Mouse (Mus musculus) brown adipose tissue, adult 24 weeks (tissue): ENCODE measurements around the gene Tat. TPM values are rescaled to one million over a fixed set of nuclear protein-coding genes. Genes with fewer than 3 reads are reported as not detected.

Experiments used
- H3K27ac ChIP-seq: fragments of 200-500 bp; replicated peaks from 2 replicates; pipeline ENCODE4 v1.5.1; 2012; ENCODE audit warnings: low read depth, mild to moderate bottlenecking, low read length
- H3K4me1 ChIP-seq: fragments of 200-500 bp; 2 replicates; pipeline ENCODE4 v1.6.1; 2012; ENCODE audit warnings: low read length, mixed read lengths; ENCODE audit not compliant: control insufficient read depth, insufficient read depth, insufficient read length
- H3K4me3 ChIP-seq: fragments of 200-500 bp; 2 replicates; pipeline ENCODE4 v1.5.1; 2012; ENCODE audit warnings: low read depth, mild to moderate bottlenecking, low read length, moderate library complexity; ENCODE audit not compliant: insufficient read depth
- polyA plus RNA-seq: library from polyadenylated mRNA; stranded (reverse); fragments of >200 nt; gene quantifications from 2 replicates; pipeline ENCODE4 v1.2.4, GENCODE M21; 2012; ENCODE audit not compliant: missing spikeins, insufficient read depth, insufficient read length

Tat gene
- polyA plus RNA-seq, 1 experiment: not detected

GRCm38 (mm10) chr8:109963421-109963820 lies 26.8 kb upstream of the Tat start:
- Histone ChIP-seq H3K4me1 (no peaks in the 10 kb centered on the region), H3K4me3 (no peak overlapping the region), H3K27ac (no peak overlapping the region)

GRCm38 (mm10) chr8:109964106-109964505 lies 26.1 kb upstream of the Tat start:
- no peak overlapping the region for H3K27ac ChIP-seq
- no peaks in the 10 kb centered on the region for H3K4me1 ChIP-seq
- no peak overlapping the region for H3K4me3 ChIP-seq

- Histone ChIP-seq H3K27ac (no peak overlapping the region), H3K4me1 (no peaks in the 10 kb centered on the region), H3K4me3 (no peak overlapping the region)
These were observed 21.4 kb upstream of the Tat start for GRCm38 (mm10) chr8:109968837-109969236.

- H3K27ac ChIP-seq: no peak overlapping the region
- no peaks in the 10 kb centered on the region for H3K4me1 ChIP-seq
- no peak overlapping the region for H3K4me3 ChIP-seq
These were observed 19.9 kb upstream of the Tat start for GRCm38 (mm10) chr8:109970323-109970722.

GRCm38 (mm10) chr8:109972901-109973300 lies 17.3 kb upstream of the Tat start:
- H3K4me3 ChIP-seq: no peak overlapping the region
- no peak overlapping the region for H3K27ac ChIP-seq
- H3K4me1 ChIP-seq: no peaks in the 10 kb centered on the region

GRCm38 (mm10) chr8:109979339-109979738 lies 10.9 kb upstream of the Tat start:
- Histone ChIP-seq H3K4me3 (no peak overlapping the region), H3K27ac (no peak overlapping the region), H3K4me1 (no peaks in the 10 kb centered on the region)

GRCm38 (mm10) chr8:109982386-109983105 lies 7.7 kb upstream of the Tat start:
- Histone ChIP-seq H3K27ac (no peak overlapping the region), H3K4me3 (no peak overlapping the region), H3K4me1 (no peaks in the 10 kb centered on the region)

- H3K27ac ChIP-seq: no peak overlapping the region
- H3K4me1 ChIP-seq: no peaks in the 10 kb centered on the region
- no peak overlapping the region for H3K4me3 ChIP-seq
These were observed 6.3 kb upstream of the Tat start for GRCm38 (mm10) chr8:109983944-109984343.

DNA sequence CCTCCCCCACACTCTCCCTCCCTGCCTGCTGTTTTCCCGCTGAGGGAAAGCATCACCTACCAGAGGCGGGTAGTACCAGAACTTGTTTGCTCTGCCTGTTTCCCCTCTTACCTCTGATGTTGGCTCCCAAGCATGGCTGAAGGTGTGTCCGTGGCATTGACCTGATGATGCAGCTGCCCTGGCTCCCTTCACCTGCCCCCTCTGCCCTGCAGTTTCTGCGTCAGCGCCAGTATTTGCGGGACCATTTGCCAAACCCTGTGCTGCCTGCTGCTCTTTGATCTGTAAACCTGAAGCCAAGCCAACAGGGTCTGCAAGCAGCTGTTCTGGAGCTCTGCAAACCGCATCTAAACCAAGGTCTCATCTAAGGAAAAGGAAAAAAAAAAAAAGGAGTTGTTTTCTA lies 3.9 kb upstream of the Tat start:
- Histone ChIP-seq H3K4me3 (no peak overlapping the region), H3K27ac (no peak overlapping the region), H3K4me1 (no peaks in the 10 kb centered on the region)

DNA sequence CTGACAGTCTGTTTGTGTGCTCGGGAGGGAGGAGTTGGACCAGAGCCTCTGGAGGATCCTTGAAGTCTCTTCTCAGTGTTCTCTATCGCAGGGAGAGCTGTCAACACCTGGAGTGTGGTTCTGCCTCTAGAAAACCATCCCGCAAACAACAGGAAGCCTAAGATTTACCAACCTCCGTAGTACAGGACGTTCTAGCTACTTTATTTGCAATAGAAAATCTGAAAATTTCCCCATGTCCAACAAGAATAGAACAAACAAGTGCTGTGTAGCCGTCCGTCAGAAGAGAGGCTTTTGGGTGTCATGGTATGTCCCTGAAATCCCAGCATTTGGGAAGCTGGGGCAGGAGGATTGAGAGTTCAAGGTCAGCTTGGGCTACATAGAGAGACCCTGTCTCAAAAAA lies 2.5 kb upstream of the Tat start:
- H3K4me1 ChIP-seq: no peaks in the 10 kb centered on the region
- no peak overlapping the region for H3K4me3 ChIP-seq
- H3K27ac ChIP-seq: no peak overlapping the region

- H3K4me1 ChIP-seq: no peaks in the 10 kb centered on the region
- no peak overlapping the region for H3K27ac ChIP-seq
- H3K4me3 ChIP-seq: no peak overlapping the region
These were observed 1.1 kb upstream of the Tat start for GRCm38 (mm10) chr8:109989151-109989550.

GRCm38 (mm10) chr8:109992166-109992565 lies 1.9 kb downstream of the Tat start:
- Histone ChIP-seq H3K4me3 (no peak overlapping the region), H3K4me1 (no peaks in the 10 kb centered on the region), H3K27ac (no peak overlapping the region)

GRCm38 (mm10) chr8:109992951-109993350 lies 2.7 kb downstream of the Tat start:
- Histone ChIP-seq H3K4me3 (no peak overlapping the region), H3K4me1 (no peaks in the 10 kb centered on the region), H3K27ac (no peak overlapping the region)

- Histone ChIP-seq H3K27ac (no peak overlapping the region), H3K4me3 (no peak overlapping the region), H3K4me1 (no peaks in the 10 kb centered on the region)
These were observed 7.1 kb downstream of the Tat start for GRCm38 (mm10) chr8:109997381-109997780.

GRCm38 (mm10) chr8:109998066-109998465 lies 7.8 kb downstream of the Tat start:
- Histone ChIP-seq H3K4me3 (no peak overlapping the region), H3K4me1 (no peaks in the 10 kb centered on the region), H3K27ac (no peak overlapping the region)

- no peaks in the 10 kb centered on the region for H3K4me1 ChIP-seq
- H3K4me3 ChIP-seq: no peak overlapping the region
- H3K27ac ChIP-seq: no peak overlapping the region
These were observed 9.7 kb downstream of the Tat start for GRCm38 (mm10) chr8:109999974-110000373.
